Mouse (Mus musculus): Measurements from ENCODE around the gene Gm20708. TPM values are rescaled to one million over a fixed set of nuclear protein-coding genes. Genes with fewer than 3 reads are reported as not detected.
"Not testable (repeated sequence)": the region's sequence is repeated elsewhere in the genome, so short reads cannot be mapped to it uniquely, and the experiment has no call there.

The Gm20708 gene
- polyA plus RNA-seq, 1 experiment: 12.3 TPM

DNA sequence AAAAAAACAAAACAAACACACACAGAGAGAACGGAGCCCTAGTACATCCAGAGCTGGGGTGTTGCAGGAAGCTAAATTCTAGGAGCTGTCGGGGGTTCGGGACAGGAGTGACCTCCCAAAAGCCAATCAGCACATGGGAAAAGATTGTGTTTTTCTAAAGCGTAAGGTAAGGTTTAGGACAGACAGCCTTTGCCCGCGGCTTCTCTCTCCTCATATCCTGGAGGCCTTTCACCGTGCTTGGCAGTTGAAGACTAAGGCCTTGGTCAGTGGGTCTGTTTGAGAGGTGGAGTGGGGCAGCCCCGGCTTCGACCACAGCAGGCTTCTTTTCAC lies 26.8 kb upstream of the Gm20708 start:
- 7% methylated on average over 9 of the region's 9 CpGs for WGBS
- TF ChIP-seq POLR2A (IDR thresholded peaks at IDR 0.05; ENCODE audit: borderline replicate concordance, control insufficient read depth, low read depth, low read length) (no peak), CTCF (IDR thresholded peaks at IDR 0.05; ENCODE audit: control insufficient read depth, insufficient read depth, low read length) (no peak)
- peak overlapping the region; percentile 93 for H3K27ac ChIP-seq (ENCODE audit: control insufficient read depth, insufficient read depth, low read depth, low read length, poor library complexity)
- H3K4me3 ChIP-seq (replicated peaks; ENCODE audit: control insufficient read depth, low read depth, low read length): peak overlapping the region; percentile 91
- peaks cover 2% of the 10 kb centered on the region; the same call in 1 of the 2 replicates for H3K4me1 ChIP-seq (ENCODE audit: control insufficient read depth, insufficient read depth, low read length)

GRCm38 (mm10) chr11:117783089-117783488 lies 26.4 kb upstream of the Gm20708 start:
- under 1% methylated on average over 31 of the region's 31 CpGs for whole genome bisulfite sequencing
- Histone ChIP-seq H3K4me1 (ENCODE audit: control insufficient read depth, insufficient read depth, low read length) (peaks cover 2% of the 10 kb centered on the region; the same call in 1 of the 2 replicates), H3K27ac (ENCODE audit: control insufficient read depth, insufficient read depth, low read depth, low read length, poor library complexity) (peak overlapping the region; percentile 93), H3K4me3 (replicated peaks; ENCODE audit: control insufficient read depth, low read depth, low read length) (peak overlapping the region; percentile 91)
- TF ChIP-seq CTCF (IDR thresholded peaks at IDR 0.05; ENCODE audit: control insufficient read depth, insufficient read depth, low read length): peak; percentile 45; the same call in 1 of the 2 replicates
- TF ChIP-seq POLR2A (IDR thresholded peaks at IDR 0.05; ENCODE audit: borderline replicate concordance, control insufficient read depth, low read depth, low read length): peak; percentile 76; the same call in 1 of the 2 replicates

DNA sequence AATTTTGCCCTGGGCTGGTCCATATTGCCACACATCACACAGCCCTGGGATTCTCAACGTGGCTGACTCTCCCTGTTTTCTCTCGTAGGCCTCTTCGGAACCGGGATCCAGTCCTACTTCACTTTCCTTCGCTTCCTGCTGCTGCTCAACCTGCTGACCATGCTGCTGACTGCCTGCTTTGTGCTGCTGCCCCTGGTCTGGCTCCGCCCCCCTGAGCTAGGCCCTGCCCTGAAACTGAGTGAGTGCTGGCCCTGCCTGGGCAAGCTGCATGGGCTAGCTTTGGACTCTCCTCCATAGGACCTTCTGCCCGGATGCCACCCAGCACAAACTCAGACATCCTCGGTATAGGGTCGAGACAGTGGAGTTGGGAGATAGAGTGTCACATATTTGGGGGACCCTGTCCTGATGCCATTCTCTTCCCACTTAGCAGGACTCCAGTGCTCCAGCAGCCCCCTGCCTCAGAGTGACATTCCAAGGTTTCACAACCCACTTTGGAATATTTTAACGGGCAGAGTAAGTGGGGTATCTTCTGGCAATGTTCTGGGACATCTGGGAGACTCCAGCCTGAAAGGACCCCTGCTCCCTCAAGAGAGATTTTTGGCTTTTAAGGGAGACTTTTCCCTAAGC lies 25.7 kb upstream of the Gm20708 start:
- Histone ChIP-seq H3K27ac (ENCODE audit: control insufficient read depth, insufficient read depth, low read depth, low read length, poor library complexity) (peak overlapping the region; percentile 64), H3K4me3 (replicated peaks; ENCODE audit: control insufficient read depth, low read depth, low read length) (peak overlapping the region; percentile 91), H3K4me1 (ENCODE audit: control insufficient read depth, insufficient read depth, low read length) (peaks cover 2% of the 10 kb centered on the region; the same call in 1 of the 2 replicates)
- WGBS: 68% methylated on average over 10 of the region's 10 CpGs
- TF ChIP-seq POLR2A (IDR thresholded peaks at IDR 0.05; ENCODE audit: borderline replicate concordance, control insufficient read depth, low read depth, low read length) (no peak), CTCF (IDR thresholded peaks at IDR 0.05; ENCODE audit: control insufficient read depth, insufficient read depth, low read length) (no peak)

DNA sequence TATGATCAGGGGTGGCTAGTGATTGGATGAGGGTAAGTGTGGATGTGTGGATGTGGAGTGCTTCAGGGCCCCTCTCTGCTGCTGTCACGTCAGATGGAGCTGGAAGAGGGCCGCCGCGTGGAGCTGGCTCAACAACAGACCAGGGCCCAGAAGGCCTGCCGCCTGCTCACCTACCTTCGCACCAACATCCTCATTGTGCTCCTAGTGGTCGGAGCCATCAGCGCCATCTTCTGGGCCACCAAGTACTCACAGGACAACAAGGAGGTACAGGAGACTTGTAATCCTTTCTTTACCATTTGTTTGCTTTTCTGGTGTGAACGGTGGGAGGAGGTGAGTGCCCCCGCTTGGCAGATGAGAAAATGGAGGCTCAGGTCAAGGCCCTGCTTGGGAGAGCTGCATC lies 23.2 kb upstream of the Gm20708 start:
- TF ChIP-seq CTCF (IDR thresholded peaks at IDR 0.05; ENCODE audit: control insufficient read depth, insufficient read depth, low read length) (peak; percentile 95), POLR2A (IDR thresholded peaks at IDR 0.05; ENCODE audit: borderline replicate concordance, control insufficient read depth, low read depth, low read length) (peak; percentile 33; the same call in 1 of the 2 replicates)
- H3K4me3 ChIP-seq (replicated peaks; ENCODE audit: control insufficient read depth, low read depth, low read length): no peak overlapping the region
- H3K27ac ChIP-seq (ENCODE audit: control insufficient read depth, insufficient read depth, low read depth, low read length, poor library complexity): no peak overlapping the region
- WGBS: 10% methylated on average over 10 of the region's 10 CpGs
- H3K4me1 ChIP-seq (ENCODE audit: control insufficient read depth, insufficient read depth, low read length): no peaks in the 10 kb centered on the region; the same call in 1 of the 2 replicates

GRCm38 (mm10) chr11:117788481-117788880 lies 21.0 kb upstream of the Gm20708 start:
- not testable (repeated sequence) for H3K4me3 ChIP-seq (replicated peaks; ENCODE audit: control insufficient read depth, low read depth, low read length); H3K27ac ChIP-seq (ENCODE audit: control insufficient read depth, insufficient read depth, low read depth, low read length, poor library complexity); H3K4me1 ChIP-seq (ENCODE audit: control insufficient read depth, insufficient read depth, low read length)
- WGBS: 88% methylated on average over 7 of the region's 7 CpGs

DNA sequence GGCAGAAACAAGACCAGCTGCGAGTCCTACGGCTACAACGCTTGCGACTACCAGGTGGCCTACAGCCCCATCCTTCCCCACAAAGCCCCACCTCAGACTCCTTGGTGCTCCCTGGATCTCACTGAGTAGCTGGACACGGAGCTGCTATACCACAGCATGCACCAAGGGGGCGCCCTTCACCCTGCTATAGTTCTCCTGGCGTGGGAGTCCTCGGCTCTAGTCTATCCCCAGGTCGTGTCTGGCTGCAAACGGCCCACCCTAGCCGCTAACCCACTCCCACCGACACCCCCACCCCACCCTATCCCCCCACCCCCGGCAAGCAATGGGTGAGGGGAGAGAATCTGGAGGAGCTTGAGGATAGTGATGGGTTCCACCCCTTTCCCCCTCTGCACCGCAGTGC lies 19.2 kb upstream of the Gm20708 start:
- Histone ChIP-seq H3K4me1 (ENCODE audit: control insufficient read depth, insufficient read depth, low read length) (peaks cover 5% of the 10 kb centered on the region), H3K27ac (ENCODE audit: control insufficient read depth, insufficient read depth, low read depth, low read length, poor library complexity) (no peak overlapping the region), H3K4me3 (replicated peaks; ENCODE audit: control insufficient read depth, low read depth, low read length) (no peak overlapping the region)
- 18% methylated on average over 14 of the region's 14 CpGs for WGBS
- TF ChIP-seq CTCF (IDR thresholded peaks at IDR 0.05; ENCODE audit: control insufficient read depth, insufficient read depth, low read length): peak; percentile 92
- 0 out of 2 replicates have a peak, but pooled peaks have one; percentile 34 for TF ChIP-seq POLR2A (IDR thresholded peaks at IDR 0.05; ENCODE audit: borderline replicate concordance, control insufficient read depth, low read depth, low read length)

DNA sequence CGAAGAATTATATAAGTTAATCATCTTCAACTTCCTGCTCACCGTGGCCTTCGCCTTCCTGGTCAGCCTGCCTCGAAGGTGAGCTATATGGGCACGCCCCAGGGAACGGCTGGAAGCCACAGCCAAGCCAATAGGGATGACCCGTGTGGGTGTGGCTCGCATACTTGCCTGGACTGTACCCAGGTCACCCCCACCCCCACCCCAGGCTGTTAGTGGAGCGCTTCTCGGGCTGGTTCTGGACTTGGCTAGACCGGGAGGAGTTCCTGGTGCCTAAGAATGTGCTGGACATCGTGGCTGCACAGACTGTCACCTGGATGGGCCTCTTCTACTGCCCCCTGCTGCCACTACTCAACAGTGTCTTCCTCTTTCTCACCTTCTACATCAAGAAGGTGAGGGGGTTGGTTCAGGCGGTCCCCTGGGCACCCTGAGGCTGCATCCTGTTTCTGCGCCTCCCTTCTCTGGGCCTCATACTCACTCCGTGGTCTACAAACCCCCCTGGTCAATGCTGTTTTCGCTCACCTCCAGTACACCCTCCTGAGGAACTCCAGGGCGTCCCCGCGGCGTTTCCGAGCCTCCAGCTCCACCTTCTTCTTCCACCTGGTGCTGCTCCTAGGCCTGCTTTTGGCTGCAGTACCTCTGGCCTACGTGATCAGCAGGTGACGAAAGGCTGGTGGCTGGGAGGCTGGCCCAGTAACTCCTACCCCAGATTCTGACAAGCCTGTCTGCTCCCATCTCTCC lies 18.6 kb upstream of the Gm20708 start:
- H3K4me3 ChIP-seq (replicated peaks; ENCODE audit: control insufficient read depth, low read depth, low read length): no peak overlapping the region
- peak; percentile 51; the same call in 1 of the 2 replicates for TF ChIP-seq CTCF (IDR thresholded peaks at IDR 0.05; ENCODE audit: control insufficient read depth, insufficient read depth, low read length)
- no peak for TF ChIP-seq POLR2A (IDR thresholded peaks at IDR 0.05; ENCODE audit: borderline replicate concordance, control insufficient read depth, low read depth, low read length)
- H3K4me1 ChIP-seq (ENCODE audit: control insufficient read depth, insufficient read depth, low read length): peaks cover 5% of the 10 kb centered on the region
- H3K27ac ChIP-seq (ENCODE audit: control insufficient read depth, insufficient read depth, low read depth, low read length, poor library complexity): peak overlapping the region; percentile 12; the same call in 1 of the 2 replicates
- WGBS: 61% methylated on average over 23 of the region's 23 CpGs

GRCm38 (mm10) chr11:117791441-117791761 lies 18.1 kb upstream of the Gm20708 start:
- TF ChIP-seq POLR2A (IDR thresholded peaks at IDR 0.05; ENCODE audit: borderline replicate concordance, control insufficient read depth, low read depth, low read length): no peak
- no peak for TF ChIP-seq CTCF (IDR thresholded peaks at IDR 0.05; ENCODE audit: control insufficient read depth, insufficient read depth, low read length)
- Histone ChIP-seq H3K4me3 (replicated peaks; ENCODE audit: control insufficient read depth, low read depth, low read length) (no peak overlapping the region), H3K4me1 (ENCODE audit: control insufficient read depth, insufficient read depth, low read length) (peaks cover 5% of the 10 kb centered on the region), H3K27ac (ENCODE audit: control insufficient read depth, insufficient read depth, low read depth, low read length, poor library complexity) (peak overlapping the region; percentile 12; the same call in 1 of the 2 replicates)
- WGBS: 89% methylated on average over 9 of the region's 9 CpGs

Measured in bone marrow, adult 2 months (tissue).